Mouse (Mus musculus) stomach, embryonic 14.5 days (tissue): ENCODE measurements around the gene Fbxo47. TPM values are rescaled to one million over a fixed set of nuclear protein-coding genes. Genes with fewer than 3 reads are reported as not detected.

Source experiments
- ATAC-seq: fragments of 200-750 bp; cut with Nextera tagmentation; 2 replicates; pipeline ENCODE4 v1.8.0; 2017; ENCODE audit warnings: low read depth, moderate TSS enrichment; ENCODE audit not compliant: insufficient number of reproducible peaks, insufficient read depth, low FRiP score
- H3K27ac ChIP-seq: fragments of 300-500 bp; sonication (generic); 2 replicates; pipeline ENCODE4 v1.5.1; 2014; ENCODE audit warnings: mild to moderate bottlenecking, low read length, moderate library complexity, mixed read lengths
- H3K27me3 ChIP-seq: fragments of 300-500 bp; sonication (generic); 2 replicates; pipeline ENCODE4 v1.6.1; 2014; ENCODE audit warnings: low read length, control low read depth, mixed read lengths; ENCODE audit not compliant: control insufficient read depth, insufficient read depth
- H3K36me3 ChIP-seq: fragments of 300-500 bp; sonication (generic); 2 replicates; pipeline ENCODE4 v1.6.1; 2014; ENCODE audit warnings: mild to moderate bottlenecking, control low read depth, low read length, moderate library complexity, mixed read lengths; ENCODE audit not compliant: control insufficient read depth, insufficient read depth
- H3K4me1 ChIP-seq: fragments of 300-500 bp; sonication (generic); 2 replicates; pipeline ENCODE4 v1.6.1; 2014; ENCODE audit warnings: low read length, control low read depth, mixed read lengths; ENCODE audit not compliant: control insufficient read depth, insufficient read depth
- H3K4me2 ChIP-seq: fragments of 300-500 bp; sonication (generic); replicated peaks from 2 replicates; pipeline ENCODE4 v1.6.1; 2014; ENCODE audit warnings: low read depth, low read length, control low read depth
- H3K4me3 ChIP-seq: fragments of 300-500 bp; sonication (generic); 2 replicates; pipeline ENCODE4 v1.5.1; 2014; ENCODE audit warnings: low read depth, low read length, control low read depth
- H3K9ac ChIP-seq: fragments of 300-500 bp; sonication (generic); replicated peaks from 2 replicates; pipeline ENCODE4 v1.6.1; 2014; ENCODE audit warnings: low read depth, mild to moderate bottlenecking, control low read depth, low read length, moderate library complexity, mixed read lengths
- H3K9me3 ChIP-seq: fragments of 300-500 bp; sonication (generic); 2 replicates; pipeline ENCODE4 v1.6.1; 2016; ENCODE audit warnings: low read depth, low read length, control low read depth; ENCODE audit not compliant: control insufficient read depth
- WGBS: fragments of 180-500 bp; shearing (Covaris S2); extraction: QIAGEN DNeasy Blood & Tissue Kit; methylation state at CpG from one replicate; pipeline ENCODE4 v1.1.7; 2014; 5-methylcytosine and 5-hydroxymethylcytosine counted together
- polyA plus RNA-seq: library from polyadenylated mRNA; unstranded; fragments of >200 nt; fragmentation: Nextera tagmentation; extraction: Ambion mirVana; gene quantifications from 2 replicates; pipeline ENCODE4 v1.2.1, GENCODE M21; 2014

Fbxo47 gene
- polyA plus RNA-seq, 1 experiment from 2014 or later = 0.29 TPM

- H3K9me3 ChIP-seq = no peaks in the 10 kb centered on the region
- ATAC-seq = no peak
- H3K9ac ChIP-seq = no peak overlapping the region
- no peaks in the 10 kb centered on the region for H3K27me3 ChIP-seq
- no peak overlapping the region for H3K4me2 ChIP-seq
- H3K36me3 ChIP-seq = no peaks in the 10 kb centered on the region
- WGBS = 78% methylated on average over 3 of the region's 3 CpGs
- no peak overlapping the region for H3K4me3 ChIP-seq
- H3K4me1 ChIP-seq = no peaks in the 10 kb centered on the region
- no peak overlapping the region for H3K27ac ChIP-seq
Measured at GRCm38 (mm10) chr11:97897568-97898185, 13.7 kb upstream of the Fbxo47 start.

GRCm38 (mm10) chr11:97896655-97897054 lies 12.7 kb upstream of the Fbxo47 start:
- ATAC-seq = no peak
- H3K9me3 ChIP-seq = no peaks in the 10 kb centered on the region
- no peak overlapping the region for H3K4me2 ChIP-seq
- no peak overlapping the region for H3K9ac ChIP-seq
- no peak overlapping the region for H3K27ac ChIP-seq
- H3K4me3 ChIP-seq = no peak overlapping the region
- no peaks in the 10 kb centered on the region for H3K4me1 ChIP-seq
- WGBS = 58% methylated on average over 4 of the region's 4 CpGs
- H3K36me3 ChIP-seq = no peaks in the 10 kb centered on the region
- no peaks in the 10 kb centered on the region for H3K27me3 ChIP-seq

GRCm38 (mm10) chr11:97891821-97892220 lies 7.9 kb upstream of the Fbxo47 start:
- Histone ChIP-seq H3K9ac (no peak overlapping the region), H3K4me1 (no peaks in the 10 kb centered on the region), H3K4me3 (no peak overlapping the region), H3K36me3 (no peaks in the 10 kb centered on the region), H3K4me2 (no peak overlapping the region), H3K9me3 (no peaks in the 10 kb centered on the region), H3K27me3 (no peaks in the 10 kb centered on the region), H3K27ac (no peak overlapping the region)
- ATAC-seq = no peak
- 69% methylated on average over 5 of the region's 5 CpGs for WGBS

GRCm38 (mm10) chr11:97885296-97885915 lies 1.5 kb upstream of the Fbxo47 start:
- H3K27me3 ChIP-seq = no peaks in the 10 kb centered on the region
- no peaks in the 10 kb centered on the region for H3K9me3 ChIP-seq
- H3K36me3 ChIP-seq = no peaks in the 10 kb centered on the region
- no peak overlapping the region for H3K9ac ChIP-seq
- 93% methylated on average over 2 of the region's 2 CpGs for WGBS
- no peaks in the 10 kb centered on the region for H3K4me1 ChIP-seq
- no peak overlapping the region for H3K27ac ChIP-seq
- no peak overlapping the region for H3K4me3 ChIP-seq
- ATAC-seq = no peak
- H3K4me2 ChIP-seq = peak overlapping the region; percentile 36; the same call in 1 of the 2 replicates

DNA sequence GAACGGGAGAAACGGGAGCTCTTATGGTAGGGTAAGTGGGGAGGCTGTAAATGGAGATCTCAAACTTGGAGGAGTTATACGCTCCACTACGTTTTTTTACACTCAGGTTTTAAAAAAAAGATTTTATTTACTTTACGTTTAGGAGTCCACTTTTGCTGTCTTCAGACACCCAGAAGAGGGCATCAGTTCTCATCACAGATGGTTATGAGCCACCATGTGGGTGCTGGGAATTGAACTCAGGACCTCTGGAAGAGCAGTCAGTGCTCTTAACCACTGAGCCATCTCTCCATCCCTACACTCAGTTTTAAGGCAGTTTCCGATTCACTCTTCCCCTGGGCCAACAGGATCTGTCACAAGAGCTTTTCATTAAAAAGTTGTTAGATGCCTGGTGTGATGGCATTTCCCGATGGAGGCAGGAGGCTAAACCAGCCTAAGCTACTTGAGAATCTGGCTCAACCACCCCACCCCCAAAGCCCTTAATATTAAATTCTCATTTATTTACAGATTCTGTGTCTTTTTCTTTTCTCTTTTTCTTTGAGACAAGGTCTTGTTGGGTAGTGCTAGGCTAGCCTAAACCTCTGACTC lies 739 bp upstream of the Fbxo47 start:
- Histone ChIP-seq H3K9ac (no peak overlapping the region; the same call in 1 of the 2 replicates), H3K4me1 (no peaks in the 10 kb centered on the region), H3K27ac (peak overlapping the region; percentile 81), H3K9me3 (no peaks in the 10 kb centered on the region), H3K4me3 (peak overlapping the region; percentile 34), H3K4me2 (peak overlapping the region; percentile 36), H3K27me3 (no peaks in the 10 kb centered on the region), H3K36me3 (no peaks in the 10 kb centered on the region)
- WGBS = 23% methylated on average over 7 of the region's 7 CpGs
- no peak for ATAC-seq

- no peaks in the 10 kb centered on the region for H3K4me1 ChIP-seq
- 5% methylated on average over 26 of the region's 26 CpGs for WGBS
- H3K27ac ChIP-seq = peak overlapping the region; percentile 84
- peak; percentile 53 for ATAC-seq
- H3K9me3 ChIP-seq = no peaks in the 10 kb centered on the region
- H3K4me3 ChIP-seq = peak overlapping the region; percentile 34
- H3K36me3 ChIP-seq = no peaks in the 10 kb centered on the region
- H3K4me2 ChIP-seq = peak overlapping the region; percentile 36
- no peaks in the 10 kb centered on the region for H3K27me3 ChIP-seq
- peak overlapping the region; percentile 29; the same call in 1 of the 2 replicates for H3K9ac ChIP-seq
Measured at GRCm38 (mm10) chr11:97883542-97883917, 424 bp downstream of the Fbxo47 start.

DNA sequence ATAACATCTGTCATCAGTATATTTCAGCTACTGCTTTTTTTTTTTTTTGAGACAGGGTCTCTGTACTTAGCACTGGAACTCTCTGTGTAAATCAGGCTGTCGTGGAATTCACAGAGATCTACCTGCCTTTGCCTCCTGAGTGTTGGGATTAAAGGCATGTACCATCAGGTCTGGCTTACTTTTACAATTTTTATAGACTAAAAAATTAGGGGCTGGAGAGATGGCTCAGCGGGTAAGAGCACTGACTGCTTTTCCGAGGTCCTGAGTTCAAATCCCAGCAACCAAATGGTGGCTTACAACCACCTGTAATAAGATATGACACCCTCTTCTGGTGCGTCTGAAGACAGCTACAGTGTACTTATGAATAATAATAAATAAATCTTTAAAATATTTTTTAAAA lies 3.6 kb downstream of the Fbxo47 start:
- no peak overlapping the region for H3K4me3 ChIP-seq
- 87% methylated on average over 4 of the region's 4 CpGs for WGBS
- ATAC-seq = no peak
- H3K27ac ChIP-seq = no peak overlapping the region
- H3K36me3 ChIP-seq = no peaks in the 10 kb centered on the region
- no peaks in the 10 kb centered on the region for H3K9me3 ChIP-seq
- H3K4me1 ChIP-seq = no peaks in the 10 kb centered on the region
- no peaks in the 10 kb centered on the region for H3K27me3 ChIP-seq
- no peak overlapping the region for H3K9ac ChIP-seq
- H3K4me2 ChIP-seq = no peak overlapping the region

DNA sequence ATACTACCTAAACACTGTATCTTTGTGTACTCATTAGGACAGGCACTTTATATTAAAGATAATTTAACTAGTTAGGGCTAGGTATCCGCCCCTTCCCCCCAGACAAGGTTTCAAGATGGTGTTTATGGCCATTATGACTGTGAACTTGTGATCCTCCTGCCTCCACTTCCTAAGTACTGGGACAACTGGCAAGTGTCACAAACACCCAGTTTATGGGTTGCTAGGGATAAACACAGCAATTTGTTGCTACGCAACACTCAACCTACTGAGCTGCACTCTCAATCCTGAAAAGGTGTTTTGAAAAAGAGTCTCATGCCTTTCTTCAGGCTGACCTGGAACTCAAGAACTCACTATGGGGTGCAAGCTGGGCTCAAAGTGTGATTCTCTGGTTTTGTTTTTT lies 6.6 kb downstream of the Fbxo47 start:
- H3K36me3 ChIP-seq = no peaks in the 10 kb centered on the region
- ATAC-seq = no peak
- WGBS = 76% methylated on average over 2 of the region's 2 CpGs

More for the DNA sequence above, 6.6 kb downstream of the Fbxo47 start:
- no peak overlapping the region for H3K4me2 ChIP-seq
- no peak overlapping the region for H3K9ac ChIP-seq
- H3K27ac ChIP-seq = no peak overlapping the region
- no peak overlapping the region for H3K4me3 ChIP-seq
- no peaks in the 10 kb centered on the region for H3K27me3 ChIP-seq
- H3K4me1 ChIP-seq = no peaks in the 10 kb centered on the region
- H3K9me3 ChIP-seq = no peaks in the 10 kb centered on the region
